Mouse (Mus musculus): Measurements from ENCODE around the gene Mapk8ip2.

GRCm38 (mm10) chr15:89478622-89479021, 24.9 kb downstream of the Mapk8ip2 start:
- TF ChIP-seq CTCF (IDR thresholded peaks at IDR 0.05; ENCODE audit: control insufficient read depth, insufficient read depth, low read length): no peak
- TF ChIP-seq POLR2A (IDR thresholded peaks at IDR 0.05; ENCODE audit: borderline replicate concordance, control insufficient read depth, low read depth, low read length): no peak

Data from bone marrow, adult 2 months (tissue).